Mouse (Mus musculus) c-Kit-positive CD71-positive TER-119-positive erythroid progenitor cells, embryonic 14.5 days (primary cell): Measurements from ENCODE around the gene Ntn1.

Source experiments
- DNase-seq: peaks from one replicate; pipeline ENCODE4 v3.0.0-alpha.2; 2013; ENCODE audit warnings: low spot score

Ntn1 gene

DNA sequence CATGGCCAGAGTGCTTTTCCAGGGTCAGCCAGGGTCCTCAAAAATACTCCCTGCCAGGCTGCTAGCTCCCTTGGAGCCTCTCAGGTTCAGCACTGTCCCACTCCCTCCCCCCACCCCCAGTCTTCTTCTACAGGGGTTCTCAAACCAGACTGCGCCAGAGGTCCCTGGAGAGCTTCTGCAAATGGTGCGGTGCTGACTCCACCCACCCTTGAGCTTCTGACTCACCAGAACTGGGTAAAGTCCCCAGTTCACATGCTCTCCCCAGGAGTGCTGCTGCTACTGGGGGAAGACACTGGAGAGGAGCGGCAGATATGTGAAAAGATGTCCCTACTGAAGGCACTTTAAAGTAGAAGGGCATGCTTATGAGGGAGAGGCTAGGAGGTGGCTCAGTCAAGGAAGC, 186.7 kb downstream of the Ntn1 start:
- DNase-seq, result no peak

GRCm38 (mm10) chr11:68211924-68212578, 188.6 kb downstream of the Ntn1 start:
- DNase-seq, result no peak

- no peak for DNase-seq
Measured at GRCm38 (mm10) chr11:68210714-68211113, 189.9 kb downstream of the Ntn1 start.

GRCm38 (mm10) chr11:68209506-68209905, 191.1 kb downstream of the Ntn1 start:
- no peak for DNase-seq

GRCm38 (mm10) chr11:68208582-68208981, 192.0 kb downstream of the Ntn1 start:
- DNase-seq, result no peak

GRCm38 (mm10) chr11:68208023-68208422, 192.6 kb downstream of the Ntn1 start:
- no peak for DNase-seq

DNA sequence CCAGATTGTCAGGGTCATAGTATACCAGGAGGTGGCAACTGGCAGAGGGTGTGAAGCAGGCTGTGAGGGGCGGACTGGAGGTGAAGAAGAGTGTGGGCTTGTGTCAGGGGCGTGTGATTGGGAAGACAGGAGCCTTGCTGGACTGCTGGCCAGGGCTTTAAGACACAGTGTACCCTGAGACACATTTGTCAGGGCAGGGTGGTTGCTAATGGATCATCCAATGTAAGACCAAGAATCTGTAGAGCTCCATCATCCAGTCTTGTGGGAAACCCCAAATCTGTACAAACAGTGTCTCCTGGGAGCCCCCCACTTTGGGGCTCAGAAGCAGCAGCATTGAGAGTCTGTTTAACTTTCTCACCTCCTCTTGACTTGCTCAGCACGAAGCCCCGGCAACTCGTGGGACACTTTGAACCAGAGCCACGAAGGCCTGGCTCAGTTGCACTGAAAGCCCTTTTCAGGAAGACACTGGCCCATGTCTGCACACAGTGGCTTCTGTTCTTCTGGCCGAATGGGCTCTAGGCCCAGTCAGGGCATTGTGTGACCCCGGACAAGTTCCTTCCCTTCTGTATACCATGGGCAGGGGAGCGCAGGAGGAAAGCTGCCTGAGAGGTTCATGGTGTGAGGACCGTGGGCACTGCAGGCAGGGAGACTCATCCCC, 194.9 kb downstream of the Ntn1 start:
- no peak for DNase-seq

DNA sequence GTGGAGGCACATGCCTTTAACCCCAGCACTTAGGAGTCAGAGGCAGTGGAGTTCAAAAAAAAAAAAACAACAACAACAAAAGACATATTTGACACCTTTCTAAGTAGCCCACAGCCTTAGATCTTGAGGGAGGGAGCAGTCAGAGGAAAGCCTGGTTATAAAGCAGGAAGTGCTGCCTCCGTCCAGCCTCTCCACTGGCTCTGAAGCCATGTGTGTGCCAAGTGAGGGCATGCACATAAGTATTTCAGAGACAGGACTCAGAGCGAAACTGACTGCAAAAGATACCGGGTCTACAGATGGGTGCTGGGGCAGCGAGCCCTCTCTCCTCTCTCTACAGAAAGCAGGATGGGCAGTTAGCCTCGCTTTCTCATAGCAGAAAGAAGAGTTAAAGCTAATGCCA, 196.2 kb downstream of the Ntn1 start:
- DNase-seq, result no peak

- DNase-seq, result no peak
Measured at GRCm38 (mm10) chr11:68203658-68204315, 196.8 kb downstream of the Ntn1 start.

DNA sequence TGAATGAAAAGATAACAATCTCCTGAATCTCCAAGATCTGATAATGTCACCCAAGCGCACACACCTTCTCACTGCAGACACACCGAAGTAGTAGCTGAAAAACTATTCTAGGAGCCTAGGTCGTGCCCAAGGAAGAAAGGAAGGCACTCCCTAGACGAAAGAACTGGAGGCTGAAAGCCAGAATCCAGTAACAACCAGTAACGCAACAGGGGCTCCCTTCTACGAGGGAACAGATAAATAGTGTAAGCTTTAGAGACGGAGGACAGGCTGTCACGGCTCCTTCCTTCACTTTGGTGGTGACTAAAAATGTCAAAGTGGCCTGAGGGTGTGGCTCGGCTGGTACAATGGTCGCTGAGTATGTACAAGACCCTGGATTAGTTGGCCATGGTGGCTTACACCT, 198.1 kb downstream of the Ntn1 start:
- DNase-seq, result no peak

- no peak for DNase-seq
Measured at GRCm38 (mm10) chr11:68201811-68202459, 198.7 kb downstream of the Ntn1 start.

DNA sequence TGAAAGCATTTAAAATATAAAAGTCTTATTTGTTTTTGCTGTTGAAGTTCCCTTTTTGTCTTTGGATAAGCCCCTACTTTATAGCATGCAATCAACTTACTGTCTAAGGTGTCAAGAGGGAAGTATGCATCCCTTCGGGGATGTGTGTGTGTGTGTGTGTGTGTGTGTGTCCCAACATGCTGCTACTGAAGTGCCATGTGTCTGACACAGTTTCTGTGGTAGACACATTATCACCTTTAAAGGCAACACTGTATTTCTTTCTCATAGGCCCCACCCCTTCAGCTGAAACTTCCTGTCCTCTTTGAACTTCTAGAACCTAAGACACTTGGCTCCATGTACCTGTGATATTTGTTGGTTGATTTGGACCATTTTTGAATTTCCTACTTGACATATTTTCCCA, 199.6 kb downstream of the Ntn1 start:
- DNase-seq, result no peak

GRCm38 (mm10) chr11:68200500-68200899, 200.1 kb downstream of the Ntn1 start:
- no peak for DNase-seq

- no peak for DNase-seq
Measured at GRCm38 (mm10) chr11:68199801-68200423, 200.7 kb downstream of the Ntn1 start.

- no peak for DNase-seq
Measured at GRCm38 (mm10) chr11:68199103-68199502, 201.5 kb downstream of the Ntn1 start.

DNA sequence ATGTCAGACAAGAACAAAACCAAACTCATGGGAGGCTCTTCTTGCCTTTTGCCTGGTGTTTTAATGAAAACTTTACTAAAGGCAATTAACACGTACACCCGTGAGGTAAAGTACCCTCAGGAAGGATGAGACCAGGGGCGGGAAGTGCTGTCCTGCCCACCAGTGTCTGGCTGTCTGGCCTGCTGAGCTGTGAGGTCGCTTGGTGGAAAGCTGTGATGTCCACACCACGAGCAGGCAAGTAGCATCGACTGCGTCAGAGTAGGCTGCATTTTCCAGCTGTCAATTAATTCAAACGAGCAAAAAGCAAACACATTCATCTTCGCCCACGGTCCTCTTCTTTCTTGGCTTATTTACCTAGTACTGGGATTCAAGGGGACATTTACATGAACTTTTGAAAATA, 201.9 kb downstream of the Ntn1 start:
- no peak for DNase-seq

DNA sequence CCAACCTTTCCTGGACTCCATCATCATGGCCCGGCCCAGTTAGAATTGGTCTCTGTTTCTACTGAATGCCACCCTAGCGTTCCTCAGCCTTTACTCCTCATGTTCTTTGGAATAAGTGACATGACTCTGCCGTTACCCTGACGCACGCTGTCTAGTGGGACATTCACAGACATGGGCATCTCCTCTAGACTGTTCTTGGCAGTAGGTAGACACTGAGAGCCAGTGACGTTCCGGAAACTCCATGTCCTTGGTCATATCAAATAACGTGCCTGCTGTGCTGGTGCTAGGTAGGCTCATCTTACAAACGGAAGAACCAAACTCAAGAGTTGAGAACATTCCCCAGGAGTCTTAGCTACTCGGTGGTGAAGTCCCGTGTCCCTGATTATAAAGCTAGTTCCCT, 203.2 kb downstream of the Ntn1 start:
- no peak for DNase-seq

DNA sequence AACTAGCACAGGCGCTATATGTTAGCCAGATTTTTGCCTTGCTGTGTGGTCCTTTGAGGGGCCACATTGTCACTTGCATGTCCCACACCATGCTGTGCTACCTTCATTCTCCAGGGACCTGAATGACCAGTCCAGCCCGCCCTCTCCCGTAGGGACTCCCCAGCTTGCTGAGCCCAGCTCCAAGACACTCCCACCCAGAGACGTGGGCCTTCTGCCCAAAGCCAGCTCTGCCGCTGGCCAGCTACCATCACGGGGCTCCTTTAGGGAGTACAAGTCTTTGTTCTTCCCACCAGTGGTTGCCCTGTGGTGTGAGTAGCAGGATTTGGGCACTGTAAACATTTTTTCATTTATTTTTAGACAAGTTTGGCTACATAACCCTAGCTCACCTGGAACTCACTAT, 204.1 kb downstream of the Ntn1 start:
- DNase-seq, result no peak

- DNase-seq, result no peak
Measured at GRCm38 (mm10) chr11:68195693-68196176, 204.9 kb downstream of the Ntn1 start.

DNA sequence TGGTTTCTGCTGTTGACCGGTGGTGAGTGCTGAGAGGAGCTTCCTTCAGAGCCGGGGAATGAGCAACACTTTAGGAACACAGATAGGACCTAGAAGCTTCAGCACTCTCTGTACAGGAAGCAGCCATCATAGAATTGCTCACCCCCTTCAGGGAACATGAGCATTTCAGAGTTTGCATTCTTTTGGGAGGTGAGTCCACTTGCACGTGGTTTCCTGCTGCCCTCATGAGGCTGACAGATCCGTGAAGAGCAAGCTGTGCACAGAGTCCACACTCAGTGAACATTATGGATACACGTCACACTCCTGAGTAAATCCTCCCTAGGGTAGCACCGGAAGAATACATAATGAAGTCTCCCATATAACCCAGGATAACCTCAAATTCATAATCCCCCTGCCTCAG, 205.5 kb downstream of the Ntn1 start:
- no peak for DNase-seq

DNA sequence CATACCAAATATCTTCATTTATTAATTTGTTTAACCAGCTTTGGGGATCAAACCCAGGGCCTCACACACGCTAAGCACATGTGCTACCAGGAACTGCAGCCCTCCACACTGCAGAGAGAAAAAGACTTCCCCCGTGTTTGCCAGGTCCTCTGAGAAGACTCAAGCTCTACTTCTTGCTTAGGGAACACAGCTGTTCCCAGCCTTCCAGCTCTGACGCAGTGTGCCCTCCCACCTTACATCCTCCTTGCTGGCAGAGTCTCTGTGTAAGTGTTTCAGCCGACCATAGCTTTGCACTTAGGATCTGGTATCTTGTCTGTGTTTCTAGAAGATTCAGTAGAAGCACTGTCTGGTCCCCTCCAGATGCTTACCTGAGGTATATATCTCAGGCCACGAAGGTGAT, 209.8 kb downstream of the Ntn1 start:
- DNase-seq, result no peak

- no peak for DNase-seq
Measured at GRCm38 (mm10) chr11:68188695-68189201, 211.9 kb downstream of the Ntn1 start.
